Mouse (Mus musculus) kidney, adult 2 months (tissue): ENCODE measurements around the gene Znrf1. TPM values are rescaled to one million over a fixed set of nuclear protein-coding genes. Genes with fewer than 3 reads are reported as not detected.
A peak's percentile ranks its signal among the peaks of the same experiment; 100 is the strongest.
"Not testable (repeated sequence)": the region's sequence is repeated elsewhere in the genome, so short reads cannot be mapped to it uniquely, and the experiment has no call there.

ENCODE experiments used
- DNase-seq: peaks from one replicate; pipeline ENCODE4 v3.0.0; 2021
- H3K27ac ChIP-seq: fragments of 200-500 bp; 2 replicates; pipeline ENCODE4 v1.5.1; 2012; ENCODE audit warnings: low read depth, low read length, control low read depth, inconsistent platforms; ENCODE audit not compliant: insufficient read depth
- H3K27me3 ChIP-seq: fragments of 200-500 bp; replicated peaks from 2 replicates; pipeline ENCODE4 v1.6.1; 2012; ENCODE audit warnings: mild to moderate bottlenecking, moderate library complexity, low read length, inconsistent platforms; ENCODE audit not compliant: control insufficient read depth, insufficient read depth
- H3K36me3 ChIP-seq: fragments of 200-500 bp; 2 replicates; pipeline ENCODE4 v1.6.1; 2012; ENCODE audit warnings: mild to moderate bottlenecking, moderate library complexity, low read length, inconsistent platforms; ENCODE audit not compliant: control insufficient read depth, insufficient read depth
- H3K4me1 ChIP-seq: fragments of 200-500 bp; 2 replicates; pipeline ENCODE4 v1.6.1; 2011; ENCODE audit warnings: low read length; ENCODE audit not compliant: control insufficient read depth, insufficient read depth
- H3K4me3 ChIP-seq: fragments of 200-500 bp; 2 replicates; pipeline ENCODE4 v1.5.1; 2011; ENCODE audit warnings: mild to moderate bottlenecking, low read depth, low read length, control low read depth; ENCODE audit not compliant: insufficient read depth
- CTCF ChIP-seq: fragments of 200-500 bp; conservative IDR thresholded peaks from 2 replicates; pipeline ENCODE4 v1.5.1; 2011; ENCODE audit warnings: low read depth, mild to moderate bottlenecking, control low read depth, low read length, moderate library complexity, mixed read lengths; ENCODE audit not compliant: insufficient read depth, insufficient read length
- POLR2A ChIP-seq: fragments of 200-500 bp; IDR thresholded peaks from one replicate; pipeline ENCODE4 v1.6.1; 2011; ENCODE audit warnings: low read depth, low read length, control low read depth
- WGBS: fragments of 180-500 bp; shearing (Covaris S2); methylation state at CpG from one replicate; pipeline ENCODE4 v1.1.7; 2018; 5-methylcytosine and 5-hydroxymethylcytosine counted together
- polyA plus RNA-seq: library from polyadenylated mRNA; depleted of rRNA; stranded (reverse); fragments of >200 nt; gene quantifications from 2 replicates; pipeline ENCODE4 v1.2.3, GENCODE M21; 2012

Znrf1 gene
- polyA plus RNA-seq, 1 experiment: 39.7 TPM

- TF ChIP-seq POLR2A (no peak), CTCF (no peak)
- Histone ChIP-seq H3K27ac (peak overlapping the region; percentile 82), H3K4me3 (peak overlapping the region; percentile 75), H3K4me1 (peaks cover 6% of the 10 kb centered on the region; the same call in 1 of the 2 replicates), H3K36me3 (no peaks in the 10 kb centered on the region), H3K27me3 (no peaks in the 10 kb centered on the region)
- 4% methylated on average over 5 of the region's 5 CpGs for WGBS
- DNase-seq: no peak
Observed at GRCm38 (mm10) chr8:111642939-111643263, 107.0 kb downstream of the Znrf1 start.

GRCm38 (mm10) chr8:111643264-111644141, 107.6 kb downstream of the Znrf1 start, which contains the start of gene Zfp1:
Gene Zfp1 (plus strand): TSS chr8:111643401.
- DNase-seq: peak; percentile 96
- under 1% methylated on average over 75 of the region's 75 CpGs for WGBS
- H3K27ac ChIP-seq: peak within 1 kb of the TSS; percentile 98
- no peaks in the 10 kb centered on the region for H3K36me3 ChIP-seq
- H3K27me3 ChIP-seq: no peaks in the 10 kb centered on the region
- TF ChIP-seq POLR2A (no peak), CTCF (no peak)
- peaks cover 6% of the 10 kb centered on the region; the same call in 1 of the 2 replicates for H3K4me1 ChIP-seq
- peak within 1 kb of the TSS; percentile 75 for H3K4me3 ChIP-seq

GRCm38 (mm10) chr8:111644286-111645051, 108.6 kb downstream of the Znrf1 start:
- WGBS: 25% methylated on average over 12 of the region's 12 CpGs
- H3K27ac ChIP-seq: peak overlapping the region; percentile 98
- not testable (repeated sequence) for H3K27me3 ChIP-seq

GRCm38 (mm10) chr8:111645715-111646114, 109.8 kb downstream of the Znrf1 start:
- TF ChIP-seq CTCF (no peak), POLR2A (no peak)
- WGBS: 94% methylated on average over 8 of the region's 8 CpGs

More at GRCm38 (mm10) chr8:111644286-111645051, 108.6 kb downstream of the Znrf1 start:
- H3K4me1 ChIP-seq, H3K36me3 ChIP-seq: not testable (repeated sequence)
- DNase-seq: peak; percentile 76
- H3K4me3 ChIP-seq: peak overlapping the region; percentile 75

GRCm38 (mm10) chr8:111648834-111649233, 112.9 kb downstream of the Znrf1 start:
- 86% methylated on average over 2 of the region's 2 CpGs for WGBS
- H3K36me3 ChIP-seq: no peaks in the 10 kb centered on the region

More at GRCm38 (mm10) chr8:111645715-111646114, 109.8 kb downstream of the Znrf1 start:
- Histone ChIP-seq H3K27me3 (no peaks in the 10 kb centered on the region), H3K36me3 (no peaks in the 10 kb centered on the region), H3K27ac (no peak overlapping the region), H3K4me1 (peaks cover 6% of the 10 kb centered on the region; the same call in 1 of the 2 replicates), H3K4me3 (no peak overlapping the region)
- DNase-seq: no peak

GRCm38 (mm10) chr8:111650651-111651050, 114.8 kb downstream of the Znrf1 start:
- no peak overlapping the region for H3K27ac ChIP-seq
- no peak for DNase-seq
- H3K4me1 ChIP-seq: peaks cover 4% of the 10 kb centered on the region; the same call in 1 of the 2 replicates
- 98% methylated on average over 3 of the region's 3 CpGs for WGBS
- no peak overlapping the region for H3K4me3 ChIP-seq
- no peak for TF ChIP-seq POLR2A
- TF ChIP-seq CTCF: no peak
- no peaks in the 10 kb centered on the region for H3K36me3 ChIP-seq
- no peaks in the 10 kb centered on the region for H3K27me3 ChIP-seq

More at GRCm38 (mm10) chr8:111648834-111649233, 112.9 kb downstream of the Znrf1 start:
- Histone ChIP-seq H3K27ac (no peak overlapping the region), H3K27me3 (no peaks in the 10 kb centered on the region), H3K4me1 (no peaks in the 10 kb centered on the region; the same call in 1 of the 2 replicates), H3K4me3 (no peak overlapping the region)
- no peak for DNase-seq
- no peak for TF ChIP-seq POLR2A
- TF ChIP-seq CTCF: no peak

- 46% methylated on average over 2 of the region's 2 CpGs for WGBS
- Histone ChIP-seq H3K27me3 (no peaks in the 10 kb centered on the region), H3K36me3 (no peaks in the 10 kb centered on the region), H3K4me1 (peaks cover 21% of the 10 kb centered on the region), H3K27ac (no peak overlapping the region), H3K4me3 (no peak overlapping the region)
- DNase-seq: peak; percentile 76
- no peak for TF ChIP-seq POLR2A
Observed at GRCm38 (mm10) chr8:111653524-111653923, 117.6 kb downstream of the Znrf1 start.
